Mouse (Mus musculus): Measurements from ENCODE around the gene Zfp932. TPM values are rescaled to one million over a fixed set of nuclear protein-coding genes. Genes with fewer than 3 reads are reported as not detected.

Gene Zfp932
- polyA plus RNA-seq (2014; fragmentation: Illumina TruSeq; extraction: RNeasy Lipid Tissue Mini Kit (QIAGEN cat#74804); ENCODE audit: low read depth, low replicate concordance) = 145 TPM

GRCm38 (mm10) chr5:109996026-109996937, at the start of gene Zfp932:
TSS of gene Zfp932 (plus strand) at chr5:109996521.

Other genes with a start within 250 kb of the Zfp932 start
- 33.5 TPM for gene 4930522L14Rik, start 244.6 kb upstream of the Zfp932 start, polyA plus RNA-seq (2014; fragmentation: Illumina TruSeq; extraction: RNeasy Lipid Tissue Mini Kit (QIAGEN cat#74804); ENCODE audit: low read depth, low replicate concordance)
- gene Gm15446, start 73.1 kb upstream of the Zfp932 start, polyA plus RNA-seq (2014; fragmentation: Illumina TruSeq; extraction: RNeasy Lipid Tissue Mini Kit (QIAGEN cat#74804); ENCODE audit: low read depth, low replicate concordance) = 105 TPM
- gene Gm17655, start 76.0 kb downstream of the Zfp932 start, polyA plus RNA-seq (2014; fragmentation: Illumina TruSeq; extraction: RNeasy Lipid Tissue Mini Kit (QIAGEN cat#74804); ENCODE audit: low read depth, low replicate concordance) = 27.9 TPM
- 8.3 TPM for gene Gm35315, start 97.9 kb downstream of the Zfp932 start, polyA plus RNA-seq (2014; fragmentation: Illumina TruSeq; extraction: RNeasy Lipid Tissue Mini Kit (QIAGEN cat#74804); ENCODE audit: low read depth, low replicate concordance)
- not detected for gene Plcxd1, start 103.4 kb downstream of the Zfp932 start, polyA plus RNA-seq (2014; fragmentation: Illumina TruSeq; extraction: RNeasy Lipid Tissue Mini Kit (QIAGEN cat#74804); ENCODE audit: low read depth, low replicate concordance)
- not detected for gene Gtpbp6, start 111.7 kb downstream of the Zfp932 start, polyA plus RNA-seq (2014; fragmentation: Illumina TruSeq; extraction: RNeasy Lipid Tissue Mini Kit (QIAGEN cat#74804); ENCODE audit: low read depth, low replicate concordance)
- 8.7 TPM for gene Zfp605, start 113.6 kb downstream of the Zfp932 start, polyA plus RNA-seq (2014; fragmentation: Illumina TruSeq; extraction: RNeasy Lipid Tissue Mini Kit (QIAGEN cat#74804); ENCODE audit: low read depth, low replicate concordance)
- gene Chfr, start 139.3 kb downstream of the Zfp932 start, polyA plus RNA-seq (2014; fragmentation: Illumina TruSeq; extraction: RNeasy Lipid Tissue Mini Kit (QIAGEN cat#74804); ENCODE audit: low read depth, low replicate concordance) = 48.4 TPM
- gene Golga3, start 180.2 kb downstream of the Zfp932 start, polyA plus RNA-seq (2014; fragmentation: Illumina TruSeq; extraction: RNeasy Lipid Tissue Mini Kit (QIAGEN cat#74804); ENCODE audit: low read depth, low replicate concordance) = 37.5 TPM
- 35.8 TPM for gene Ankle2, start 234.5 kb downstream of the Zfp932 start, polyA plus RNA-seq (2014; fragmentation: Illumina TruSeq; extraction: RNeasy Lipid Tissue Mini Kit (QIAGEN cat#74804); ENCODE audit: low read depth, low replicate concordance)